Mouse (Mus musculus) left cerebral cortex, postnatal 4 days (tissue): ENCODE measurements around the gene Scgb2b2. TPM values are rescaled to one million over a fixed set of nuclear protein-coding genes. Genes with fewer than 3 reads are reported as not detected.

Experiments
- DNase-seq: peaks from one replicate; pipeline ENCODE4 v3.0.0-alpha.2; 2022
- intact Hi-C: fragments of 180-260 bp; cut with DNase I; formaldehyde crosslinking; loops from one replicate; pipeline ENCODE4 v1.15.1; 2025
- total RNA-seq, 2 experiments: library from RNA; stranded (reverse); gene quantifications; 2 replicates each; pipeline ENCODE4 v1.2.3; 2021

Scgb2b2 gene
- total RNA-seq: not detected

DNA sequence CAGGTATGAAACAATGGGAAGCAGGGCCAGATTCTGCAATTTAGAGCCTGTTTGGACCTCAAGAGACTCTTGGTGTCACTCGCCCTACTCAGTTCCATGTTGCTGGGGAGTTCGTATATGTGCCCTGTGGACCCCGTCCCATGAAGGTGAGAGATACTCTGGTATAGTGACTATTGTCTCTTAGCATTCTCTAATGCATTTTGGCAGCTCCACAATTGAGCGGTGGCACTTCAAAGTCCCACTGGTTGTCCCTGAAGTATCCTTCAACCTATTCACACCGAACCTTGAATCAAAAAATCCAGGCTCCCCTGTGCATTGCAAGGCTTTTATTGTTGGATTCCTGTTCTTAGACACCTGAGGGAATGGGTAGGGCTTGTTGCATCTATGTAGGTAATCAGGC is at the start of gene Scgb2b2:
Scgb2b2 (plus strand) TSS at position 301 of the 400 bp plus-strand sequence.
- DNase-seq: no peak
- intact Hi-C loops: no loop called here

DNA sequence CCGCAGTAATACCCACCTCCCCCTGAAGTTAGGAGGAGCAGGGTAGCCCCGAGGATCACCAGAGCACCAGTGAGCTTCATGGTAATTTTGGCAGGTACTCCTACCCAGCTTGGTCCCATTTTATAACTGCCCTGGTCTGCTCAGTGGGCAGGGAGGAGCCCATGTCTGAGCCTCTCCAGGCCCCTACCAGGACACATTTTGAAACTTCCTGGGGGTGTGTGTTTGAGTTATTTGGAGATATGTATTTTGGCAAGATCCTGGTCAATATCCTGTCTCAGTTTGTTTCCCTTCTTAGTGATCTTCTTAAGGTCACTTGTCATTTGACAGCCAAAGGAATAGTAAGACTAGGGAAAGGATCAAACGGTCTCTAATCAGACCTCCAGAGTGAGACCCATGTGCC is 1.4 kb downstream of the Scgb2b2 start, which contains the start of gene Scgb1b2:
Scgb1b2 (minus strand) TSS at position 101 of the 400 bp plus-strand sequence.
- DNase-seq: no peak

More for the DNA sequence above, 1.4 kb downstream of the Scgb2b2 start, which contains the start of gene Scgb1b2:
- intact Hi-C loops: no loop called here

Other genes starting within 250 kb of the Scgb2b2 start
- gene Fxyd5, start 248.0 kb upstream of the Scgb2b2 start, total RNA-seq: 10 to 100 TPM; 23.5 to 25.4 TPM
- gene Fxyd7, start 239.0 kb upstream of the Scgb2b2 start, total RNA-seq: 100 to 1,000 TPM; 108 to 159 TPM
- gene Fxyd1, start 233.3 kb upstream of the Scgb2b2 start, total RNA-seq: 1 to 10 TPM; 8.4 to 8.7 TPM
- gene Lgi4, start 231.2 kb upstream of the Scgb2b2 start, total RNA-seq: 1 to 10 TPM; 2.4 to 2.7 TPM
- not detected for gene Fxyd3, start 213.8 kb upstream of the Scgb2b2 start, total RNA-seq
- gene Hpn, start 175.2 kb upstream of the Scgb2b2 start, total RNA-seq: 1 to 10 TPM; 1.4 to 1.6 TPM
- gene Scn1b, start 163.5 kb upstream of the Scgb2b2 start, total RNA-seq: 10 to 100 TPM; 58.6 to 66.7 TPM
- gene Gramd1a, start 134.6 kb upstream of the Scgb2b2 start, total RNA-seq: 100 to 1,000 TPM; 184 to 195 TPM
- gene Scgb1b2, start 1.3 kb downstream of the Scgb2b2 start, total RNA-seq: not detected
- not detected for gene Scgb2b3, start 71.6 kb downstream of the Scgb2b2 start, total RNA-seq
- gene Scgb1b3, start 85.1 kb downstream of the Scgb2b2 start, total RNA-seq: not detected